11 mouse cellular contexts compared by ENCODE assay signal in the genomic region with DNA sequence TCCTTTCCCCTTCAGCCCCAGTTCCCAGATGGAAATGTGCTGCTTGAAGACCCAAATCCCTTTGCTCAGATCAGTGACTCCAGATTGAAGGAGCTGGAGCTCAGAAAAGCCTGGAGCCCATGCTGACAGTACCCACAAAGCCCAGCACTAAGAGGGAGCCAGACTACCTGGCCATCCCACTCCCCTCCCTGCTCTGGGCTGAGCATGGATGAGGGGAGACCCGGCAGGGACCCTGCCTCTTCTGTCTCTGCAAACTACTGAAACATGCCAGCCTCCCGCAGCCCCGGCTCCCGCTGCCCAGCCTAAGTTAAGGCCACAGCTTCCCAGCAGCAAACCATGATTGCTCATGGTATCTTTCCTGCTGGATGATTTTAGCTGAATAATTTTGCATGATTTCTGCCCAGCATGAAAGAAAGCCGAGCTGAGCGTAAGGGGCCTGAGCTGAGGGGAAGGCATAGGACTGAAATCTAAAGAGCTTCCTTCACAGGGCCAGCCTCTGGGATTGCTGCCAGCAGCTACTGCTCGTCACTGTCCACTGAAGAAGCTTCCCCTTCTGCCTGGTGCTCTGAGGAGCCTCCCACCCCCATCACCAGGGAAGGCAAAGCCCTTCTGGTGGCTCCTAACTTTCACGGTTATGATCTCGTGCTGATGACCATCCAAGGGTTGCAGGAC.
DNase-seq lines count a peak whose midpoint lies in the region; ATAC-seq and TF ChIP-seq lines count a peak whose summit lies in the region.
"Had no signal": no experiment of that assay in that cellular context is flagged by ENCODE, and none has a peak within 500 bp of the region (broad histone marks: within the 10 kb centered on the region; RNA-seq: fewer than 3 reads in every experiment).

No protein-coding gene starts in this region.

- H3K9me3 ChIP-seq in hindbrain, embryonic 16.5 days (ENCODE audit: control insufficient read depth, low read length) = no peaks in the 10 kb centered on the region
- no peaks in the 10 kb centered on the region for H3K9me3 ChIP-seq in hindbrain, embryonic 12.5 days (replicated peaks)
- no peaks in the 10 kb centered on the region for H3K9me3 ChIP-seq in midbrain, postnatal 0 days (ENCODE audit: low read length)

- WGBS in hindbrain, embryonic 16.5 days = 47% methylated on average over 9 of the region's 9 CpGs
- WGBS in hindbrain, embryonic 12.5 days = 67% methylated on average over 9 of the region's 9 CpGs
- WGBS in lung, adult 2 months = 60% methylated on average over 9 of the region's 9 CpGs
- 44% methylated on average over 9 of the region's 9 CpGs for WGBS in midbrain, postnatal 0 days

- TF ChIP-seq CTCF in lung, adult 2 months (IDR thresholded peaks at IDR 0.05; ENCODE audit: insufficient read depth, low read length) = no peak
- no peak for TF ChIP-seq CTCF in midbrain, postnatal 0 days (IDR thresholded peaks at IDR 0.05)

- peak overlapping the region; percentile 32 for H3K27ac ChIP-seq in hindbrain, embryonic 16.5 days (ENCODE audit: low read depth, low read length)
- H3K27ac ChIP-seq in hindbrain, embryonic 12.5 days = no peak overlapping the region
- H3K27ac ChIP-seq in midbrain, postnatal 0 days (ENCODE audit: low read depth, low read length) = no peak overlapping the region; the same call in 1 of the 2 replicates
- H3K27ac ChIP-seq: left cerebral cortex, adult 2 months had no signal

- ATAC-seq in hindbrain, embryonic 16.5 days = peak; percentile 51; the same call in 1 of the 2 replicates
- ATAC-seq in hindbrain, embryonic 12.5 days (ENCODE audit: low FRiP score) = no peak
- no peak for ATAC-seq in midbrain, postnatal 0 days (ENCODE audit: low FRiP score)
- ATAC-seq in erythroblast, adult 5-6 weeks (replicated peaks; ENCODE audit: low FRiP score, poor library complexity, severe bottlenecking) = no peak
- ATAC-seq: liver, postnatal 0 days had no signal

- no peaks in the 10 kb centered on the region for H3K27me3 ChIP-seq in hindbrain, embryonic 16.5 days (replicated peaks; ENCODE audit: control insufficient read depth, insufficient read depth, low read length)
- peaks cover 31% of the 10 kb centered on the region for H3K27me3 ChIP-seq in hindbrain, embryonic 12.5 days
- H3K27me3 ChIP-seq in midbrain, postnatal 0 days (ENCODE audit: insufficient read depth, low read length) = no peaks in the 10 kb centered on the region

- TF ChIP-seq POLR2A in lung, adult 2 months (IDR thresholded peaks at IDR 0.05; ENCODE audit: borderline replicate concordance, extremely low read depth, low read depth, low read length) = no peak

- H3K9ac ChIP-seq in hindbrain, embryonic 16.5 days (ENCODE audit: low read depth, low read length) = no peak overlapping the region
- H3K9ac ChIP-seq in hindbrain, embryonic 12.5 days = no peak overlapping the region
- no peak overlapping the region for H3K9ac ChIP-seq in midbrain, postnatal 0 days (replicated peaks; ENCODE audit: low read length, poor library complexity, severe bottlenecking)
- H3K9ac ChIP-seq: liver, postnatal 0 days had no signal

- no peak overlapping the region for H3K4me2 ChIP-seq in hindbrain, embryonic 16.5 days (ENCODE audit: low read length)
- H3K4me2 ChIP-seq in hindbrain, embryonic 12.5 days (replicated peaks) = no peak overlapping the region
- no peak overlapping the region for H3K4me2 ChIP-seq in midbrain, postnatal 0 days (ENCODE audit: low read depth, low read length, poor library complexity, severe bottlenecking)

- H3K4me3 ChIP-seq in hindbrain, embryonic 16.5 days (ENCODE audit: low read length) = no peak overlapping the region
- H3K4me3 ChIP-seq in hindbrain, embryonic 12.5 days = no peak overlapping the region
- no peak overlapping the region for H3K4me3 ChIP-seq in lung, adult 2 months (replicated peaks; ENCODE audit: extremely low read depth, low read depth, low read length)
- no peak overlapping the region for H3K4me3 ChIP-seq in midbrain, postnatal 0 days (ENCODE audit: low read depth, low read length)
- H3K4me3 ChIP-seq: left cerebral cortex, adult 2 months had no signal

- peaks cover 27% of the 10 kb centered on the region for H3K4me1 ChIP-seq in hindbrain, embryonic 16.5 days (ENCODE audit: control insufficient read depth, insufficient read depth, low read depth, low read length)
- peaks cover 24% of the 10 kb centered on the region; the same call in 1 of the 2 replicates for H3K4me1 ChIP-seq in hindbrain, embryonic 12.5 days
- H3K4me1 ChIP-seq in lung, adult 2 months (ENCODE audit: control insufficient read depth, insufficient read depth, low read length) = no peaks in the 10 kb centered on the region
- H3K4me1 ChIP-seq in midbrain, postnatal 0 days (ENCODE audit: insufficient read depth, low read length) = peaks cover 8% of the 10 kb centered on the region; the same call in 1 of the 2 replicates

- DNase-seq in cerebellum, postnatal 25 days = peak; percentile 38 to 61
- no peak for DNase-seq in cerebellum, adult 11-12 months
- peak; percentile 3 for DNase-seq in lung, postnatal 14 days
- no peak for DNase-seq in lung, adult 2 months
- DNase-seq in midbrain, postnatal 0 days (ENCODE audit: low spot score) = peak; percentile 82
- DNase-seq: liver, postnatal 0 days; retina, postnatal 1 day had no signal

- no peaks in the 10 kb centered on the region for H3K36me3 ChIP-seq in hindbrain, embryonic 16.5 days (ENCODE audit: control insufficient read depth, insufficient read depth, low read length)
- no peaks in the 10 kb centered on the region for H3K36me3 ChIP-seq in hindbrain, embryonic 12.5 days
- H3K36me3 ChIP-seq in midbrain, postnatal 0 days (ENCODE audit: insufficient read depth, low read length) = no peaks in the 10 kb centered on the region

Comparison
In these comparisons a context has a peak if more than half of its experiments do, and no peak if none do; other contexts are left out.
1. DNase-seq: peak in cerebellum, postnatal 25 days (2 of 2), lung, postnatal 14 days (single experiment) and midbrain, postnatal 0 days (single experiment); none in cerebellum, adult 11-12 months (single experiment) and lung, adult 2 months (single experiment).